Mouse (Mus musculus): ENCODE results near the gene Kctd2. TPM values are rescaled to one million over a fixed set of nuclear protein-coding genes. Genes with fewer than 3 reads are reported as not detected.
"Not testable (repeated sequence)": the region's sequence is repeated elsewhere in the genome, so short reads cannot be mapped to it uniquely, and the experiment has no call there.

Gene Kctd2
- polyA plus RNA-seq, 1 experiment: 37.8 TPM

DNA sequence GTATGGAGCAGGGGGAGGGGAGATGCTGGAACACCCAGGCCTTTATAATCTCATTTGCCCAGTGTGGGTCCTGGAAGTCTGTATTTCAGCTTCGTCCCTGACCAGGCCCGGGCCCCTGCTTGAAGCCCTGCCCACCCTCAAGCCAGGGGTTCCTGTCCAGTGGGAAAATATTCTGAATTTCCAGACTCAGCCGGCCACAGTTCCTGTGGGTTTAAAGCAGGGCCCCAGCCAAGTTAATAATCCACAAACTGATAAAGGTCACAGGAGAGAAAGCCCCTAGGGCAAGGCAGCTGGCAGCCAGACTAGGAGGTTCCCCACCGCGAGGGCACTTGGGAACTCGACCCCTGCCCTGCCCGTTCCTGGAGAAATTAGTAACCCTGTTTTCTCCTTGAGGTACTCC, 29.1 kb downstream of the Kctd2 start:
- 26% methylated on average over 7 of the region's 7 CpGs for WGBS
- TF ChIP-seq CTCF (conservative IDR thresholded peaks at IDR 0.05; ENCODE audit: insufficient read depth, insufficient read length, low read depth, low read length) (no peak), POLR2A (IDR thresholded peaks at IDR 0.05; ENCODE audit: low read depth, low read length) (no peak)
- H3K4me3 ChIP-seq (ENCODE audit: insufficient read depth, low read depth, low read length): no peak overlapping the region
- DNase-seq: peak; percentile 93
- H3K4me1 ChIP-seq (ENCODE audit: control insufficient read depth, insufficient read depth, low read length): peaks cover 49% of the 10 kb centered on the region
- peak overlapping the region; percentile 97 for H3K27ac ChIP-seq (ENCODE audit: insufficient read depth, low read depth, low read length)
- no peaks in the 10 kb centered on the region for H3K27me3 ChIP-seq (replicated peaks; ENCODE audit: control insufficient read depth, insufficient read depth, low read length)
- H3K36me3 ChIP-seq (ENCODE audit: control insufficient read depth, insufficient read depth, low read length): no peaks in the 10 kb centered on the region

DNA sequence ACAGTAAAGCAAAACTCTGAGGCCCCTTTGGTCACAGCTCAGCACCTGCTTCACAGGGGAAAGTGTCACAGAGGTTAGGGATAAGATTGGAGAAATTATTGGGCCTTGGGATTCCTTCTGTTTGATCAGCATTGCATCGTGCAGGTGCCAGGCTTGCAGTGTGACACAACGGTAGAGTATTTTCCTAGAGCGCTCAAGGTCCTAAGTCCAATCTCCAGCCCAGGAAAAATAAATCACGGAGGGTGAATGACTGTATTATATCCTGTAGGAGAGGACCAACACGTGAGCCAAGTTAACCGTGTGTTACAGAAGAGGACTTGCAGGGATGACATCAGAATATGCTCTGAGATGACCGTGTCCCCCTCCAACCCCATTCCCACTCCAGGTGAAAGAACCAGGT, 30.2 kb downstream of the Kctd2 start:
- no peaks in the 10 kb centered on the region for H3K27me3 ChIP-seq (replicated peaks; ENCODE audit: control insufficient read depth, insufficient read depth, low read length)
- no peak for TF ChIP-seq CTCF (conservative IDR thresholded peaks at IDR 0.05; ENCODE audit: insufficient read depth, insufficient read length, low read depth, low read length)
- H3K4me1 ChIP-seq (ENCODE audit: control insufficient read depth, insufficient read depth, low read length): peaks cover 49% of the 10 kb centered on the region
- 36% methylated on average over 7 of the region's 7 CpGs for WGBS
- no peaks in the 10 kb centered on the region for H3K36me3 ChIP-seq (ENCODE audit: control insufficient read depth, insufficient read depth, low read length)
- peak; percentile 85 for DNase-seq
- no peak overlapping the region for H3K4me3 ChIP-seq (ENCODE audit: insufficient read depth, low read depth, low read length)
- H3K27ac ChIP-seq (ENCODE audit: insufficient read depth, low read depth, low read length): peak overlapping the region; percentile 95

DNA sequence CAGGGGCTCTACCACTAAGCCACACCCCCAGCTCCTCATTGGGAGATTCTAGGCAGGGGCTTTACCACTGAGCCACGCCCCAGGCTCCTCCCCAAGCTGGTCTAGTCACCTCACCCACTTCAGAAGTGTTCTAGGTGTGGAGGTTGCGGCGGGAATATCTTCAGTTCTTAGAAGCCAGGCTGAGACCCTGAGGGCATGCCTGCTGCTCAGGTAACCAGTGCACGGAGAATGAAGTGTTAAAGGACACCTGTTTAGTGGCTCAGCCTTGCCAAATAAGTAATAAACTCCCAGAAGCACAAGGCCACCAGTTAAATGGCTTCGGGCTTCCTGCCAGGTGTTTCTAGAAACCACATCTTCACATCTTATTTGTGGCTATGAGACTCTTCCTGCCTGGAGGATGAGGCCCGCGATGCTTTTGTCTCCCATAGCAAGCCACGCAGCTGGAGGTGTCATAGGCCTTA, 31.9 kb downstream of the Kctd2 start:
- WGBS: 59% methylated on average over 8 of the region's 8 CpGs
- no peaks in the 10 kb centered on the region for H3K27me3 ChIP-seq (replicated peaks; ENCODE audit: control insufficient read depth, insufficient read depth, low read length)
- TF ChIP-seq POLR2A (IDR thresholded peaks at IDR 0.05; ENCODE audit: low read depth, low read length) (no peak), CTCF (conservative IDR thresholded peaks at IDR 0.05; ENCODE audit: insufficient read depth, insufficient read length, low read depth, low read length) (no peak)
- H3K4me1 ChIP-seq (ENCODE audit: control insufficient read depth, insufficient read depth, low read length): peaks cover 42% of the 10 kb centered on the region
- no peaks in the 10 kb centered on the region for H3K36me3 ChIP-seq (ENCODE audit: control insufficient read depth, insufficient read depth, low read length)
- H3K4me3 ChIP-seq (ENCODE audit: insufficient read depth, low read depth, low read length): no peak overlapping the region
- H3K27ac ChIP-seq (ENCODE audit: insufficient read depth, low read depth, low read length): peak overlapping the region; percentile 69; the same call in 1 of the 2 replicates
- DNase-seq: peak; percentile 50

DNA sequence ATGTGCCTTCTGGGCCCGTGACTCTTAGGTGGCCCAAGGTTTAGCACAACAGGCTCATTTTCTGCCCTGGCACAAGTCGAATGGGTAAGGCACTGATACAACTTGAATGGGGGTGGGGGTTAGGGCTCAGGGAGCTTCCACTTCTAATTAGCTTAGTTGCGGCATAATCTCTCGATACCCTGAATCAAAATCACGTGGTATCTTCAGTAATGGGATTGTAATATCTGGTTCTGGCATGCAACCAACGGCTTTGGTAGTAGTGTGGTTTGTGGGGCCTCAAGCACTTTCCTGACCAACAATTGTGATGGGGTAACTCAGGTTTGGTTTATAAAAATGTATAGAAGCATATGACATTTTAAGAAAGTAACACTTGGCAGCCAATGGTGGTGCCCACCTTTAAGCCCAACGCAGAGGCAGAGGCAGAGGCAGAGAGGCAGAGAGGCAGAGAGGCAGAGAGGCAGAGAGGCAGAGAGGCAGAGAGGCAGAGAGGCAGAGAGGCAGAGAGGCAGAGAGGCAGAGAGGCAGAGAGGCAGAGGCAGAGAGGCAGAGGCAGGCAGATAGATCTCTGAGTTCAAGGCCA, 32.4 kb downstream of the Kctd2 start:
- TF ChIP-seq CTCF (conservative IDR thresholded peaks at IDR 0.05; ENCODE audit: insufficient read depth, insufficient read length, low read depth, low read length): no peak
- no peak for TF ChIP-seq POLR2A (IDR thresholded peaks at IDR 0.05; ENCODE audit: low read depth, low read length)
- no peak overlapping the region for H3K4me3 ChIP-seq (ENCODE audit: insufficient read depth, low read depth, low read length)
- no peaks in the 10 kb centered on the region for H3K36me3 ChIP-seq (ENCODE audit: control insufficient read depth, insufficient read depth, low read length)
- DNase-seq: no peak
- peaks cover 40% of the 10 kb centered on the region for H3K4me1 ChIP-seq (ENCODE audit: control insufficient read depth, insufficient read depth, low read length)
- H3K27ac ChIP-seq (ENCODE audit: insufficient read depth, low read depth, low read length): peak overlapping the region; percentile 69; the same call in 1 of the 2 replicates
- no peaks in the 10 kb centered on the region for H3K27me3 ChIP-seq (replicated peaks; ENCODE audit: control insufficient read depth, insufficient read depth, low read length)
- 74% methylated on average over 7 of the region's 7 CpGs for WGBS

DNA sequence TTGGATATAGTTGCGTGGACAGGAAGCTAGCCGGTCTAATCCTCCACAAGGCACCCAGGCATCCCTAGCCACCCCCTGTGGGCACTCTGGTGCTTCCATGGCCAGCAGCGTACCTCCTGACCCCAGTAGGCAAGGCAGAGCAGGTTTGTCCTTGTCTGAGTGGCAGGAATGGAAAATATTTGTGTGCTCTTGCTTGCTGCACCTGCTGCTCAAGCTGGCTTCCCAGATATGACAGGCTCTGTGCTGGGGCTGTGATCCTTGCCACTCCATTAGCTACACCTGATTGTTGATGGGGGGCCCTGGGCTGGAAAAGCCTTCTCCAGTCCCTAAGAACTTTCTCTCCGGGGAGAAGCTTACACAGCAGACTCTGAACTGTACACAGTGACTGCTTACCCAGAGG, 33.4 kb downstream of the Kctd2 start:
- TF ChIP-seq POLR2A (IDR thresholded peaks at IDR 0.05; ENCODE audit: low read depth, low read length) (no peak), CTCF (conservative IDR thresholded peaks at IDR 0.05; ENCODE audit: insufficient read depth, insufficient read length, low read depth, low read length) (no peak)
- peak; percentile 56 for DNase-seq
- Histone ChIP-seq H3K36me3 (ENCODE audit: control insufficient read depth, insufficient read depth, low read length) (no peaks in the 10 kb centered on the region), H3K4me3 (ENCODE audit: insufficient read depth, low read depth, low read length) (no peak overlapping the region), H3K27me3 (replicated peaks; ENCODE audit: control insufficient read depth, insufficient read depth, low read length) (no peaks in the 10 kb centered on the region), H3K27ac (ENCODE audit: insufficient read depth, low read depth, low read length) (peak overlapping the region; percentile 61), H3K4me1 (ENCODE audit: control insufficient read depth, insufficient read depth, low read length) (peaks cover 32% of the 10 kb centered on the region)
- 55% methylated on average over 4 of the region's 4 CpGs for WGBS

DNA sequence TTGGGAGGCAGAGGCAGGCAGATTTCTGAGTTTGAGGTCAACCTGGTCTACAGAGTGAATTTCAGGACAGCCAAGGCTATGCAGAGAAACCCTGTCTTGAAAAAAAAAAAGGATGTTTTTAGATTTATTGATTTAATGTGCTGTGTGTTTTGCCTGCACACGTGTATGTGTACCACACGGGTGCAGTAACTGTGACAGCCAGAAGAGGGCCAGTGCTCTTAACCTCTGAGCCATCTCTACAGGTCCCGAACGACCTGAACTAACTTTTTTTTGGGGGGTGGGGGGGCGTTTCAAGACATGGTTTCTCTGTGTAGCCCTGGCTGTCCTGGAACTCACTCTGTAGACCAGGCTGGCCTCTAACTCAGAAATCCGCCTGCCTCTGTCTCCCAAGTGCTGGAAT, 34.9 kb downstream of the Kctd2 start:
- TF ChIP-seq CTCF (conservative IDR thresholded peaks at IDR 0.05; ENCODE audit: insufficient read depth, insufficient read length, low read depth, low read length): 0 out of 2 replicates have a peak, but pooled peaks have one; percentile 6
- not testable (repeated sequence) for H3K4me3 ChIP-seq (ENCODE audit: insufficient read depth, low read depth, low read length); H3K27me3 ChIP-seq (replicated peaks; ENCODE audit: control insufficient read depth, insufficient read depth, low read length); H3K36me3 ChIP-seq (ENCODE audit: control insufficient read depth, insufficient read depth, low read length); H3K27ac ChIP-seq (ENCODE audit: insufficient read depth, low read depth, low read length); DNase-seq
- WGBS: 90% methylated on average over 6 of the region's 6 CpGs
- H3K4me1 ChIP-seq (ENCODE audit: control insufficient read depth, insufficient read depth, low read length): peaks cover 19% of the 10 kb centered on the region

DNA sequence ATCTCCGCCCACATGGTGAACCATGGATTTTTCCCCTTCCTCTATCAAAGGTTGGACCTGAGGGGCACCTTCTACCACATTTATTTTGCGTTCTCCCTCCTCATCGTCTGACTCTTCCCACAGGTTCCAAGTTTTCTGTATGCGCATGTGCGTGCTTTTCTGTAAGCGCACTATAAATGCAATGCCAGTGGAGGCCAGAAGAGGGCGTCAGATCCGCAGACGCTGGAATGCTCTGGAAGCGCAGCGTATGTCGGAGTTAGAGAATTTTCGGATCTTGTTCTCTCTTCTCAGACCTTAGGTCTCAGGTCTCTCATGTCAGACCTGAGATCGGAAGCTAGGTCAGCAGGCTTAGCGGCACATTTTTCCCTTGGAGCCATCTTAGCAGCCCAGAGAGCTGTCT, 35.7 kb downstream of the Kctd2 start:
- no peak for DNase-seq
- H3K27me3 ChIP-seq (replicated peaks; ENCODE audit: control insufficient read depth, insufficient read depth, low read length): no peaks in the 10 kb centered on the region
- no peak for TF ChIP-seq POLR2A (IDR thresholded peaks at IDR 0.05; ENCODE audit: low read depth, low read length)
- no peak for TF ChIP-seq CTCF (conservative IDR thresholded peaks at IDR 0.05; ENCODE audit: insufficient read depth, insufficient read length, low read depth, low read length)
- H3K4me1 ChIP-seq (ENCODE audit: control insufficient read depth, insufficient read depth, low read length): peaks cover 11% of the 10 kb centered on the region
- no peak overlapping the region for H3K4me3 ChIP-seq (ENCODE audit: insufficient read depth, low read depth, low read length)
- 91% methylated on average over 15 of the region's 15 CpGs for WGBS
- H3K36me3 ChIP-seq (ENCODE audit: control insufficient read depth, insufficient read depth, low read length): no peaks in the 10 kb centered on the region
- no peak overlapping the region for H3K27ac ChIP-seq (ENCODE audit: insufficient read depth, low read depth, low read length)
